Mouse (Mus musculus) urinary bladder, postnatal 10 days (tissue): Measurements from ENCODE around the gene Med19.
A peak's percentile ranks its signal among the peaks of the same experiment; 100 is the strongest.
"Not testable (repeated sequence)": the region's sequence is repeated elsewhere in the genome, so short reads cannot be mapped to it uniquely, and the experiment has no call there.

Source experiments
- DNase-seq: peaks from one replicate; pipeline ENCODE4 v3.0.0; 2022; ENCODE audit warnings: low spot score

Med19 gene

DNA sequence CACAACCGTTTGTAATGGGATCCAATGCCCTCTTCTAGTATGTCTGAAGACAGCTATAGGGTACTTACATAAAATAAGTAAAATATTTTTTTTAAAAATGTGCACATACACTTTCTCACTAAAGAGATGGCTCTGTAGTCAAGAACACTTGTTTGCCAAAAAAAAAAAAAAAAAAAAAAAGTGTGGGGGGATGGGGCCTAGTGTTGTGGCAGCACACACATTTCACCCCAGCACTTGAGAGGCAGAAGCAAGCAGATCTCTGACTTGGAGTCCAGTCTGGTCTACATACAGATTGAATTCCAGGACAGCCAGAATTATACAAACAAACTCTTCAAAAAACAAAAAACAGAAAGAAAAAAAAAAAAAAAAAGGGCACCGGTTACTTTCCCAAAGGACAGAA, 42.5 kb downstream of the Med19 start:
- no peak for DNase-seq

GRCm38 (mm10) chr2:84721182-84721581, 43.0 kb downstream of the Med19 start:
- DNase-seq: no peak

DNA sequence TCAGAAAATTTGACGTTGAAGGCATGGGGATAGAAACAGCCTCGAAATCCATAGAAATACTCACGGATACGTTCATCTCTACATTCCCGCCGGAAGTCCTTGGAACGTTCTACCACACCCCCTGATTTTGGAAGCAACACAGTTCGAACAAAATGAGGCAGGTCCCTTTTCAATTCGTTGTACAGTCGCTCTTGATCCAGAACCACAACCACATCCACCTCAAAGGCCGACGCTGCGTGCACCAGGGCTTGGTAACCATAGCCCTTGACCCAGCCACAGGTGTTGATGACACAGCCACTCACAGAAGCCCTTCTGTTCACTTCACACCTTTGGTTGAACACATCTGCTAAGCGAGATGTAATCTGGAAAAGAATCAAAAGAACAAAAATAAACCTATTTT, 45.7 kb downstream of the Med19 start:
- DNase-seq: no peak

GRCm38 (mm10) chr2:84725770-84726169, 47.6 kb downstream of the Med19 start:
- DNase-seq: no peak

GRCm38 (mm10) chr2:84726716-84727115, 48.5 kb downstream of the Med19 start:
- no peak for DNase-seq

GRCm38 (mm10) chr2:84727172-84727858, 49.1 kb downstream of the Med19 start, which contains the start of gene Clp1:
Gene Clp1, minus strand, starts transcription at chr2:84727350.
- peak; percentile 76 for DNase-seq

DNA sequence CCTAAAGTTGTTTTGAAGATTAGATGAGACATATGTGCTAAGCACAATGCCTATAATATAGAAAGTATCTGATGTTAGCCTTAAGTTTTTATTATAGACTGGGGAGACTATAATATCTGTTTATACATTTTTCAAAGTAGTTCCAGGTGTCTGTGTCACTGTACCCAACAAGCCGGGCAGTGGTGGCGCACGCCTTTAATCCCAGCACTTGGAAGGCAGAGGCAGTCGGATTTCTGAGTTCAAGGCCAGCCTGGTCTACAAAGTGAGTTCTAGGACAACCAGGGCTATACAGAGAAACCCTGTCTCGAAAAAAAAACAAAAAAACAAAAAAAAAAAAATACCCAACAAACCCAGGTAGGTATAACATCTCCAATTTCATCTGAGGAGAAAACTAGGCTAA, 50.0 kb downstream of the Med19 start:
- DNase-seq: not testable (repeated sequence)

GRCm38 (mm10) chr2:84731206-84731605, 53.0 kb downstream of the Med19 start:
- DNase-seq: no peak

GRCm38 (mm10) chr2:84732394-84732793, 54.2 kb downstream of the Med19 start:
- DNase-seq: no peak

DNA sequence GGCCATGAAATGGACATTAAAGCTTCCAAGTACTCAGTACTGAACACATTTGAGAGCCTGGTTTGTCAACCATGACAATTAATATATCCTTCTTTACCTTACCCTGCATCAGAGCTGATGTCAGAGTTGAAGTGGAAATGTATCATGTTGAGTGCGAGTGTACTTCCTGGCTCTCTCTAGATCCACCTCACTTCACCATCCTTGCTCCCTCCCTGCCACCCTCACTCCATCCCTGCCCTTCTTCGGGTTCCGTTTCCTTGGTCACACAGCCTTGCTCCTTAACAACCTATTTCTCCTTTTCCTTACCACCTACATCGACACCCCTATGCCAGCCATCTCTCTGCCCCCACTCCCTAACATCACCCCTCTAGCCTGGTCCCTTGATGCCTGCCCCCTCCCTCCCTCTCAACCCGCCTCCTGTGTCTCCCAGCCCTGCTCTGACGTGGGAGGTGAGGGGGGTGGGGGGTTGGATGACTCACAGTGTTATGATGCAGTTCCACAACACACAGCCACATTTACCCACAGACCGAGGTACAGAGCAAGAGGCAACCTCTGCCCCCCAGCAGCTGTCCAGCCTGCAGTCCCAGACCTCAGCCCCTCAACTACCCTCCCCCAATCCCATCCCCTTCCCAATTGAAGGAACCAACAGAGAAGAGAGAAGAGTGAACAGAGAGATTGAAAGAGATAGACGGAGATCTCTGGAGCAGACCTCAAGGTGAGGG, 55.5 kb downstream of the Med19 start, which contains the start of gene Ypel4:
TSS of gene Ypel4 (plus strand) at position 480 of the 722 bp plus-strand sequence.
- DNase-seq: no peak

- DNase-seq: no peak
Measured at GRCm38 (mm10) chr2:84734351-84734864, 56.2 kb downstream of the Med19 start.

DNA sequence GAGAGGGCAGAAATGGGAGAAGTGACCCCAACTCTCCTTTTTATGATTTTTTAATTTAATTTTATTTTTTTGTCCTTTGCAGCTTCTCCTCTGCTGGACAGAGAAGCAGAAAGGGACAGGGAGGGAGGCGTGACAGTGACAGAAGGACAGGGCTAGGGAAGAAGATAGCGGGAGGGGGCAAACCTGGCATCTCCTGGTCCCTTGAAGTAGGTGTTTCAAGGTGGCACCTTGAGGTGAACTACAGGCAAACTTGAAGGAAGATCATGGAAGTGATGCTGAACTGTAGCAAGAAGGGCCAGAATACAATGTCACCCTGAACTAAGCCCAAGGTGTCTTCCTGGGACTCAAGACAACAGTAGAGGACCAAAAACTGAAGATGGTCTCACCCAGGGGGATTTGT, 56.7 kb downstream of the Med19 start:
- DNase-seq: no peak

- no peak for DNase-seq
Measured at GRCm38 (mm10) chr2:84735346-84735920, 57.2 kb downstream of the Med19 start.

DNA sequence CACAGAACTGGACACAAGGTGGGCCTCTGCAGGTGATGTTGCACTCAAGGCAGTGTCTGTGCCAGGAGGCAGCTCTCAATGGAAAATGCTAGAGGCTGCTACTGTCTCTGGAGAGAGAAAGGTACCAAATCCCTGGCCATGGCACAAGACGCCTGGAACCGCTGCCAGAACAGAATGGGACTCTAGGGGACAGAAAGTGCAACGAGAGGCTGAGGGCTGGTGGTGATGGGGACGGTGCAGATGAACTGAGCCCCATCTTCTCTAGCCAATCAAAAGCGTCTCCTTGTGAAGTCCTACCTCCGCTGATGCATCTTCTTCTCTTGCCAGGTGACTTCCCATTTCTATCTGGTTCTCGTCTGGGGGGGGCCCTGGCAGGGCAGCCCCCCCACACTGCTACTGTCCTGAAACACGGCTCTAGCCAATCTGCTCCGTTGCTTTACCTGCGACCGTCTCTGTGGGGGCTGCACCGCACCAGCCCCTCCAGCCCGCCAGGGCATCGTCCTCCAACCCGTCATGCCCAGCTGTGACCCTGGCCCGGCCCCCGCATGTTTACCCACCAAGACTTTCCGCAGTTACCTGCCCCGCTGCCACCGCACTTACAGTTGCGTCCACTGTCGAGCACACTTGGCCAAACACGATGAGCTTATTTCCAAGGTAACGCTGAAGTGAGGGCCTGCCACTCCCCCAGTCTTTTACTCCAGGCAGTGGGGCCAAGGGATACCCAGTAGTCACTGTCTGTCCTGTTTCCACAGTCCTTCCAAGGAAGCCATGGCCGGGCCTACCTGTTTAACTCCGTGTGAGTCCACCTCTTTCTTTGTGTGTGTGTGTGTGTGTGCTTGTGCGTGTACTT, 58.3 kb downstream of the Med19 start:
- no peak for DNase-seq

GRCm38 (mm10) chr2:84737451-84737925, 59.3 kb downstream of the Med19 start:
- no peak for DNase-seq
